Mouse (Mus musculus) G1E (cell line): ENCODE results near the gene Pcdh15.

Experiments
- CTCF ChIP-seq: IDR thresholded peaks from 2 replicates; pipeline ENCODE4 v1.5.1; 2012; ENCODE audit warnings: low read depth, low read length, inconsistent platforms, mixed read lengths
- GATA1 ChIP-seq: IDR thresholded peaks from 2 replicates; pipeline ENCODE4 v1.6.1; 2012; ENCODE audit warnings: borderline replicate concordance, low read length, inconsistent platforms, mixed read lengths
- GATA2 ChIP-seq: IDR thresholded peaks from 2 replicates; pipeline ENCODE4 v1.6.1; 2012; ENCODE audit warnings: low read depth, low read length, inconsistent platforms, borderline replicate concordance
- POLR2AphosphoS5 ChIP-seq: IDR thresholded peaks from 2 replicates; pipeline ENCODE4 v1.6.1; 2012; ENCODE audit warnings: low read depth, low read length, inconsistent platforms; ENCODE audit not compliant: insufficient replicate concordance
- TAL1 ChIP-seq: conservative IDR thresholded peaks from 2 replicates; pipeline ENCODE4 v1.6.1; 2012; ENCODE audit warnings: low read depth, low read length, inconsistent platforms, mixed read lengths

DNA sequence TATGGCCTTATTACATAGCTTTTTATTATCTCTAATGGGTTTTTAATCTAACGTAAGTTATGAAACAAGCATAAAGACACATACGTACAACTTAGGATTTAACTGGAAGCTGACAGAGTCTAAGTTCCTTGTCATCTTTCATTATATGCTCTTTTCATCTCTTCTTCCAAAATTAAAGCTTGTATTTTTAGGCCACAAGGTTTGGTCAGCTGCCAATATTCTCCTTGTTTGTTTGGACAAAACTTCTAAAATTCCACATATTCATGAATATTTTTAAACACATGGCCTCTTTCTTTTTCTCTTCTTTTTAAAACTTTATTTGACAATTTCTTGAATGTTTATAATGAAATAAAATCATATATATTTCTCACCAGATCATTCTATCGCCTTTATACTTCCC, 415.7 kb downstream of the Pcdh15 start:
- TF ChIP-seq CTCF (no peak), GATA2 (no peak), GATA1 (no peak), POLR2AphosphoS5 (no peak), TAL1 (no peak)
